Mouse (Mus musculus) embryonic facial prominence, embryonic 14.5 days (tissue): ENCODE results near the gene Gm29133. TPM values are rescaled to one million over a fixed set of nuclear protein-coding genes. Genes with fewer than 3 reads are reported as not detected.

ENCODE experiments used
- ATAC-seq: fragments of 200-750 bp; cut with Nextera tagmentation; 2 replicates; pipeline ENCODE4 v1.8.0; 2017; ENCODE audit warnings: low read depth, moderate number of reproducible peaks, moderate TSS enrichment
- DNase-seq: peaks from one replicate; pipeline ENCODE4 v3.0.0-alpha.2; 2015; ENCODE audit warnings: low spot score
- H3K27ac ChIP-seq: fragments of 300-500 bp; sonication (generic); replicated peaks from 2 replicates; pipeline ENCODE4 v1.5.1; 2014; ENCODE audit warnings: low read depth, mild to moderate bottlenecking, low read length, moderate library complexity
- H3K27me3 ChIP-seq: fragments of 300-500 bp; sonication (generic); replicated peaks from 2 replicates; pipeline ENCODE4 v1.6.1; 2014; ENCODE audit warnings: low read length; ENCODE audit not compliant: control insufficient read depth, insufficient read depth
- H3K36me3 ChIP-seq: fragments of 300-500 bp; sonication (generic); 2 replicates; pipeline ENCODE4 v1.6.1; 2014; ENCODE audit warnings: low read length, mixed read lengths; ENCODE audit not compliant: control insufficient read depth, insufficient read depth
- H3K4me1 ChIP-seq: fragments of 300-500 bp; sonication (generic); 2 replicates; pipeline ENCODE4 v1.6.1; 2014; ENCODE audit warnings: antibody characterized with exemption, low read length; ENCODE audit not compliant: control insufficient read depth, insufficient read depth
- H3K4me2 ChIP-seq: fragments of 300-500 bp; sonication (generic); 2 replicates; pipeline ENCODE4 v1.6.1; 2014; ENCODE audit warnings: low read depth, mild to moderate bottlenecking, low read length, moderate library complexity, mixed read lengths
- H3K4me3 ChIP-seq: fragments of 300-500 bp; sonication (generic); 2 replicates; pipeline ENCODE4 v1.5.1; 2014; ENCODE audit warnings: low read depth, mild to moderate bottlenecking, low read length
- H3K9ac ChIP-seq: fragments of 300-500 bp; sonication (generic); 2 replicates; pipeline ENCODE4 v1.6.1; 2014; ENCODE audit warnings: low read depth, mild to moderate bottlenecking, low read length, moderate library complexity, mixed read lengths
- H3K9me3 ChIP-seq: fragments of 300-500 bp; sonication (generic); 2 replicates; pipeline ENCODE4 v1.6.1; 2016; ENCODE audit warnings: low read length; ENCODE audit not compliant: control insufficient read depth
- WGBS: fragments of 180-500 bp; shearing (Covaris S2); extraction: QIAGEN DNeasy Blood & Tissue Kit; methylation state at CpG from one replicate; pipeline ENCODE4 v1.1.7; 2014; 5-methylcytosine and 5-hydroxymethylcytosine counted together
- polyA plus RNA-seq: library from polyadenylated mRNA; unstranded; fragments of >200 nt; fragmentation: Nextera tagmentation; extraction: Ambion mirVana; gene quantifications from 2 replicates; pipeline ENCODE4 v1.2.1, GENCODE M21; 2014

Gene Gm29133
- polyA plus RNA-seq, 1 experiment from 2014 or later = not detected

GRCm38 (mm10) chr3:75745343-75745742 is 2.7 kb upstream of the Gm29133 start:
- Histone ChIP-seq H3K36me3 (no peaks in the 10 kb centered on the region), H3K9ac (no peak overlapping the region), H3K4me2 (no peak overlapping the region), H3K27ac (no peak overlapping the region), H3K27me3 (no peaks in the 10 kb centered on the region), H3K4me1 (no peaks in the 10 kb centered on the region), H3K4me3 (no peak overlapping the region), H3K9me3 (no peaks in the 10 kb centered on the region)
- 60% methylated on average over 2 of the region's 2 CpGs for WGBS
- ATAC-seq (no peak), DNase-seq (no peak)

GRCm38 (mm10) chr3:75763351-75763750 is 15.4 kb downstream of the Gm29133 start:
- Histone ChIP-seq H3K4me2 (no peak overlapping the region), H3K4me3 (no peak overlapping the region), H3K9me3 (no peaks in the 10 kb centered on the region), H3K27ac (no peak overlapping the region), H3K36me3 (no peaks in the 10 kb centered on the region), H3K9ac (no peak overlapping the region), H3K27me3 (no peaks in the 10 kb centered on the region), H3K4me1 (no peaks in the 10 kb centered on the region)
- no peak for DNase-seq
- WGBS = 47% methylated on average over 2 of the region's 2 CpGs
- no peak for ATAC-seq

GRCm38 (mm10) chr3:75774253-75774652 is 26.3 kb downstream of the Gm29133 start:
- Histone ChIP-seq H3K27me3 (no peaks in the 10 kb centered on the region), H3K27ac (no peak overlapping the region), H3K4me1 (no peaks in the 10 kb centered on the region), H3K36me3 (no peaks in the 10 kb centered on the region), H3K9me3 (no peaks in the 10 kb centered on the region), H3K4me2 (no peak overlapping the region), H3K4me3 (no peak overlapping the region), H3K9ac (no peak overlapping the region)
- DNase-seq (no peak), ATAC-seq (no peak)
- WGBS = 73% methylated on average over 2 of the region's 2 CpGs

- DNase-seq (peak; percentile 6), ATAC-seq (no peak)
- no peak overlapping the region for H3K4me2 ChIP-seq
- H3K27me3 ChIP-seq = no peaks in the 10 kb centered on the region
- no peak overlapping the region for H3K4me3 ChIP-seq
- no peaks in the 10 kb centered on the region for H3K4me1 ChIP-seq
- no peak overlapping the region for H3K9ac ChIP-seq
- H3K27ac ChIP-seq = no peak overlapping the region
- no peaks in the 10 kb centered on the region for H3K36me3 ChIP-seq
- no peaks in the 10 kb centered on the region for H3K9me3 ChIP-seq
Observed at GRCm38 (mm10) chr3:75808001-75808400, 60.0 kb downstream of the Gm29133 start.

GRCm38 (mm10) chr3:75823934-75824333 is 75.9 kb downstream of the Gm29133 start:
- 78% methylated on average over 1 of the region's 1 CpGs for WGBS
- ATAC-seq (no peak), DNase-seq (no peak)
- no peak overlapping the region for H3K4me2 ChIP-seq
- no peaks in the 10 kb centered on the region for H3K9me3 ChIP-seq
- H3K27ac ChIP-seq = no peak overlapping the region
- no peaks in the 10 kb centered on the region for H3K27me3 ChIP-seq
- H3K36me3 ChIP-seq = no peaks in the 10 kb centered on the region
- no peak overlapping the region for H3K4me3 ChIP-seq
- H3K9ac ChIP-seq = no peak overlapping the region
- no peaks in the 10 kb centered on the region for H3K4me1 ChIP-seq

- Histone ChIP-seq H3K4me2 (no peak overlapping the region), H3K27me3 (no peaks in the 10 kb centered on the region), H3K4me3 (no peak overlapping the region), H3K9me3 (no peaks in the 10 kb centered on the region), H3K9ac (no peak overlapping the region), H3K4me1 (no peaks in the 10 kb centered on the region), H3K27ac (no peak overlapping the region), H3K36me3 (no peaks in the 10 kb centered on the region)
- DNase-seq (no peak), ATAC-seq (no peak)
- 77% methylated on average over 1 of the region's 1 CpGs for WGBS
Observed at GRCm38 (mm10) chr3:75824458-75824857, 76.5 kb downstream of the Gm29133 start.

- DNase-seq = no peak
- no peaks in the 10 kb centered on the region; the same call in 1 of the 2 replicates for H3K4me1 ChIP-seq
- H3K4me3 ChIP-seq = no peak overlapping the region
- H3K9ac ChIP-seq = no peak overlapping the region
- H3K27me3 ChIP-seq = no peaks in the 10 kb centered on the region
- no peaks in the 10 kb centered on the region for H3K9me3 ChIP-seq
- no peak overlapping the region for H3K27ac ChIP-seq
- no peak for ATAC-seq
- no peak overlapping the region for H3K4me2 ChIP-seq
- 48% methylated on average over 2 of the region's 2 CpGs for WGBS
- H3K36me3 ChIP-seq = no peaks in the 10 kb centered on the region
Observed at GRCm38 (mm10) chr3:75834827-75835226, 86.8 kb downstream of the Gm29133 start.

GRCm38 (mm10) chr3:75835286-75835967 is 87.4 kb downstream of the Gm29133 start:
- Histone ChIP-seq H3K9me3 (no peaks in the 10 kb centered on the region), H3K4me3 (no peak overlapping the region), H3K36me3 (no peaks in the 10 kb centered on the region), H3K4me2 (0 out of 2 replicates have a peak overlapping the region, but pooled peaks have one; percentile 19), H3K4me1 (no peaks in the 10 kb centered on the region; the same call in 1 of the 2 replicates), H3K27me3 (no peaks in the 10 kb centered on the region), H3K27ac (0 out of 2 replicates have a peak overlapping the region, but pooled peaks have one; percentile 25), H3K9ac (no peak overlapping the region)
- ATAC-seq = peak; percentile 88
- peak; percentile 94 for DNase-seq
- WGBS = 38% methylated on average over 5 of the region's 5 CpGs
